Mouse (Mus musculus) stomach, embryonic 14.5 days (tissue): ENCODE data around the gene Zbtb8os. TPM values are rescaled to one million over a fixed set of nuclear protein-coding genes. Genes with fewer than 3 reads are reported as not detected.

Source experiments
- ATAC-seq: fragments of 200-750 bp; cut with Nextera tagmentation; 2 replicates; pipeline ENCODE4 v1.8.0; 2017; ENCODE audit warnings: low read depth, moderate TSS enrichment; ENCODE audit not compliant: insufficient number of reproducible peaks, insufficient read depth, low FRiP score
- H3K27ac ChIP-seq: fragments of 300-500 bp; sonication (generic); 2 replicates; pipeline ENCODE4 v1.5.1; 2014; ENCODE audit warnings: mild to moderate bottlenecking, low read length, moderate library complexity, mixed read lengths
- H3K27me3 ChIP-seq: fragments of 300-500 bp; sonication (generic); 2 replicates; pipeline ENCODE4 v1.6.1; 2014; ENCODE audit warnings: low read length, control low read depth, mixed read lengths; ENCODE audit not compliant: control insufficient read depth, insufficient read depth
- H3K36me3 ChIP-seq: fragments of 300-500 bp; sonication (generic); 2 replicates; pipeline ENCODE4 v1.6.1; 2014; ENCODE audit warnings: mild to moderate bottlenecking, control low read depth, low read length, moderate library complexity, mixed read lengths; ENCODE audit not compliant: control insufficient read depth, insufficient read depth
- H3K4me1 ChIP-seq: fragments of 300-500 bp; sonication (generic); 2 replicates; pipeline ENCODE4 v1.6.1; 2014; ENCODE audit warnings: low read length, control low read depth, mixed read lengths; ENCODE audit not compliant: control insufficient read depth, insufficient read depth
- H3K4me2 ChIP-seq: fragments of 300-500 bp; sonication (generic); replicated peaks from 2 replicates; pipeline ENCODE4 v1.6.1; 2014; ENCODE audit warnings: low read depth, low read length, control low read depth
- H3K4me3 ChIP-seq: fragments of 300-500 bp; sonication (generic); 2 replicates; pipeline ENCODE4 v1.5.1; 2014; ENCODE audit warnings: low read depth, low read length, control low read depth
- H3K9ac ChIP-seq: fragments of 300-500 bp; sonication (generic); replicated peaks from 2 replicates; pipeline ENCODE4 v1.6.1; 2014; ENCODE audit warnings: low read depth, mild to moderate bottlenecking, control low read depth, low read length, moderate library complexity, mixed read lengths
- H3K9me3 ChIP-seq: fragments of 300-500 bp; sonication (generic); 2 replicates; pipeline ENCODE4 v1.6.1; 2016; ENCODE audit warnings: low read depth, low read length, control low read depth; ENCODE audit not compliant: control insufficient read depth
- WGBS: fragments of 180-500 bp; shearing (Covaris S2); extraction: QIAGEN DNeasy Blood & Tissue Kit; methylation state at CpG from one replicate; pipeline ENCODE4 v1.1.7; 2014; 5-methylcytosine and 5-hydroxymethylcytosine counted together
- polyA plus RNA-seq: library from polyadenylated mRNA; unstranded; fragments of >200 nt; fragmentation: Nextera tagmentation; extraction: Ambion mirVana; gene quantifications from 2 replicates; pipeline ENCODE4 v1.2.1, GENCODE M21; 2014

Zbtb8os gene
- polyA plus RNA-seq, 1 experiment from 2014 or later = 52.2 TPM

DNA sequence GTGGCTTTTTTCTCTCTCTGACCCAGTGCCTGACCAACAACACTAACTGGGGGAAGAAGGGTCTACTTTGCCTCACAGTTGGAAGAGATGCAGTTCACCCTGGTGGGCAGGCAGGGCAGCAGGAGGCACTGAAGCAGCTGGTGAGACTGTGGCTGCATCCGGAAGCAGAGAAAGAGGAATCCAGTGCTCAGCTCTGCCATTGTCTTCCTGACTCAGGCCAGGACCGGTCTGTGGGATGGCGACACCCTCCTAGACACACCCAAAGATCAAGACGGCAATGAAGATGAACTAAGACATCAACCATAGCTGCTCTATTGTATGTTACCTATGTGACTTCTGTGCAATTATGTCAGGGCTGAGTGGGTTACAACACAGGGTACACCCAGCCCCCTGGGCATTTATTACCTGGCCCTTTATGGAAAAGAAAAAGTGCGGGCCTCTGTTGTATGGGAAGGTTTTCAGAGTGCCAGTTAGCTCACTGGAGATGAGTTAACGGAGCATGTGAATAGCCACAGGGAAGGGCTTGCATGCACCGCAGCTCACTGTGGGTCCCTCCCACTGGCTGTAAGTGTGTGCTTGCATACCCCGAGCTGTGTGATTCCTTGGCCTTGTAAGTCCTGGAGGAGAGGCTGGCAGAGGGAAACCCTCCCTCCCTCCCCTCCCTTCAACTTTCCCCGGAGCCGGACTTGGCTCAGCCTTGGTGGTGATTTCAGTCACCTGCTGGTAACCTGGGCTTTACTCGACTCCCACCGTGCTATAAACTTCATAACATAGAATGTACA is 58.8 kb downstream of the Zbtb8os start:
- 0 out of 2 replicates have a peak overlapping the region, but pooled peaks have one; percentile 17 for H3K27ac ChIP-seq
- WGBS = 41% methylated on average over 12 of the region's 12 CpGs
- no peaks in the 10 kb centered on the region for H3K36me3 ChIP-seq
- H3K9me3 ChIP-seq = no peaks in the 10 kb centered on the region
- H3K4me2 ChIP-seq = no peak overlapping the region
- ATAC-seq = 0 out of 2 replicates have a peak, but pooled peaks have one; percentile 49
- H3K27me3 ChIP-seq = no peaks in the 10 kb centered on the region
- 0 out of 2 replicates have a peak, but pooled peaks cover 7% of the 10 kb centered on the region for H3K4me1 ChIP-seq
- H3K9ac ChIP-seq = no peak overlapping the region
- H3K4me3 ChIP-seq = no peak overlapping the region

DNA sequence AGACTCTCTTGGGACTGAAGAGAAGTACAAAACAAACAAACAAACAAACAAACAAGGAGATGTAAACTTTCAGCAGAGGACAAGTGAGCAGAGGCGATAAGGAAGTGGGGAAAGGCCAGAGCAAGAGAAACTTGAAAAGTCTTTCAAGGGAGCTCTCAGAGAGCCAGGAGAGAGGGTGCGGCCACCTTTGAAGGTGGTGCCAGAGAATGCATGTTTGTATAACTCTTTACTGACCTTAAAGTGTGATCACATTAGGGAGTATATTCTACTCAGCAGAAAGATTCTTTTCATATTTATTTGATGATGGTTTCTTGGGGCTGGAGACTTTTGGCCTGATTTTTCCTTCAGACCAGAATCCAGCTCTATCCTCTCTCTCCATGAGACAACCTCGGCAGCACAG is 61.5 kb downstream of the Zbtb8os start:
- no peak for ATAC-seq
- 0 out of 2 replicates have a peak, but pooled peaks cover 7% of the 10 kb centered on the region for H3K4me1 ChIP-seq
- H3K9me3 ChIP-seq = no peaks in the 10 kb centered on the region
- WGBS = 60% methylated on average over 3 of the region's 3 CpGs
- H3K4me3 ChIP-seq = no peak overlapping the region
- no peaks in the 10 kb centered on the region for H3K27me3 ChIP-seq
- H3K36me3 ChIP-seq = no peaks in the 10 kb centered on the region
- no peak overlapping the region for H3K9ac ChIP-seq
- no peak overlapping the region for H3K4me2 ChIP-seq
- H3K27ac ChIP-seq = no peak overlapping the region

DNA sequence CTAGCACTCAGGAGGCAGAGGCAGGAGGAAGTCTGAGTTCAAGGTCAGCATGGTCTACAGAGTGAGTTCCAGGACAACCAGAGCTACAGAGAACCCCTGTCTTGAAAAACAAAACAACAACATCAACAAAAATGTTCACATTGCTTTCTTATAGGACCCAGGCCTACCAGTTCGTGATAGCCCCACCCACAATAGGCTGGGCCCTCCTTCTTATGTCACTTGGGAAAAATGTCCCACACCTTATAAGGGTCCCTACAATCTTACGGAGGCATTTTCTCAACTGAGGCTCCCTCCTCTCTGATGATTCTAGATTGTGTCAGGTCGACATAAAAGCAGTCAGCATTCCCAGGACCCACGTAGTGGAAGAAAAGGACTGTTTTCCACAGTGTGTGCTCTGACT is 64.3 kb downstream of the Zbtb8os start:
- H3K4me2 ChIP-seq = no peak overlapping the region
- 0 out of 2 replicates have a peak, but pooled peaks cover 1% of the 10 kb centered on the region for H3K4me1 ChIP-seq
- ATAC-seq = no peak
- 81% methylated on average over 4 of the region's 4 CpGs for WGBS
- no peaks in the 10 kb centered on the region for H3K9me3 ChIP-seq
- H3K27me3 ChIP-seq = no peaks in the 10 kb centered on the region
- no peak overlapping the region for H3K9ac ChIP-seq
- no peaks in the 10 kb centered on the region for H3K36me3 ChIP-seq
- H3K4me3 ChIP-seq = no peak overlapping the region
- no peak overlapping the region for H3K27ac ChIP-seq

Other genes with a start within 250 kb of the Zbtb8os start
- 20.9 and 22.6 TPM in 2 replicates for gene Tmem54, start 230.1 kb upstream of the Zbtb8os start, polyA plus RNA-seq
- gene Hpca, start 213.7 kb upstream of the Zbtb8os start, polyA plus RNA-seq = 1.1 and 2.0 TPM in 2 replicates
- 1.4 TPM in 2 replicates for gene Fndc5, start 198.7 kb upstream of the Zbtb8os start, polyA plus RNA-seq
- gene S100pbp, start 146.0 kb upstream of the Zbtb8os start, polyA plus RNA-seq = 18.2 and 20.3 TPM in 2 replicates
- gene Yars, start 145.9 kb upstream of the Zbtb8os start, polyA plus RNA-seq = 81.6 and 84.6 TPM in 2 replicates
- gene C77080, start 74.3 kb upstream of the Zbtb8os start, polyA plus RNA-seq = 6.8 and 8.0 TPM in 2 replicates
- gene Sync, start 48.1 kb upstream of the Zbtb8os start, polyA plus RNA-seq = 1.7 and 1.9 TPM in 2 replicates
- gene Rbbp4, start 325 bp upstream of the Zbtb8os start, polyA plus RNA-seq = 329 and 348 TPM in 2 replicates
- 14.1 and 14.8 TPM in 2 replicates for gene Zbtb8a, start 42.4 kb downstream of the Zbtb8os start, polyA plus RNA-seq
- gene Zbtb8b, start 105.2 kb downstream of the Zbtb8os start, polyA plus RNA-seq = 1.1 and 2.2 TPM in 2 replicates
- gene Bsdc1, start 125.9 kb downstream of the Zbtb8os start, polyA plus RNA-seq = 25.6 and 25.7 TPM in 2 replicates
- gene Tssk3, start 155.3 kb downstream of the Zbtb8os start, polyA plus RNA-seq = not detected in 2 replicates
- not detected in 2 replicates for gene Fam229a, start 155.5 kb downstream of the Zbtb8os start, polyA plus RNA-seq
- 616 and 618 TPM in 2 replicates for gene Marcksl1, start 177.9 kb downstream of the Zbtb8os start, polyA plus RNA-seq
- gene Hdac1, start 207.0 kb downstream of the Zbtb8os start, polyA plus RNA-seq = 210 and 217 TPM in 2 replicates
- 7.5 and 9.5 TPM in 2 replicates for gene Lck, start 237.9 kb downstream of the Zbtb8os start, polyA plus RNA-seq
- 2.9 and 3.7 TPM in 2 replicates for gene Fam167b, start 242.9 kb downstream of the Zbtb8os start, polyA plus RNA-seq